Mouse (Mus musculus) T-cell, adult 2 months (primary cell): ENCODE results near the gene Rpl29.

Experiments
- DNase-seq: peaks from one replicate; pipeline ENCODE4 v3.0.0; 2022; ENCODE audit warnings: low spot score

The Rpl29 gene

DNA sequence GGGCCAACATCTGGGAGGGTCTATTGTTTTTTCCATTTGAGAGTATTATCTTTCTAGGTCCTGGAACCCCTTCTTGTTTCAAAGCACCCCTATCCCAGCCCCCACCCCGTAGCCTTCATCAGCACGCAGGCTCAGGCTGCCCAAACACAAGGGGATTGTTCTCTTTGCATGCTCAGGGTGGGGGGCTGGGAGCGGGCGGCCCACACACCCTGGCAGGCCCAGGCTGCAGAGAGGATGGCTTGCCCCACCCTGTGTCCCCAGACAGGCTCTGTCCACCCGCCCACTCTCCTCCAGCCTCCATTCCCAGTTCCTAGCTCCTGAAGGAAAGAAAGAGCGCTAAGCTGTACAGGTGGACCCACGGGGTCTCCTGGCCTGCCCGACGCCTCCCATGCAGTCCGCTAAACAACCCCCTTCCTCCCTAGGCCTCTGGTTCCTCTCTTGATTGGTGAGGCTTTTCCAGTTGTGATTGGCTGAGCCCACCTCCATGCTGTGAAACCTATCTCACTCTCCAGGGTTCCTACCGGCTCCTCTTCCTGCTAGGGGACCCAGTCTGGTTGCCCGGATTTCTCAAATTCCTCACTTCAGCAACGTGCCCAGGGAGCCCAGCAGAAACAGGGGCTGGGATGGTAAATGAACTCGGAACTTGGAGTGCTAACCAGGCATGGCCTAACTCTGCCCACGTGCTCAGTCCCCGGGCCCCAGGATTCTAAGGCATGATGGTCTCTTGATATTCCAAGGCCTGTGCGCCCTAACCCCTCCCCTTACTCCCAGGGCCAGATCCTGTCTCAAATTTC is 25.8 kb downstream of the Rpl29 start:
- no peak for DNase-seq

DNA sequence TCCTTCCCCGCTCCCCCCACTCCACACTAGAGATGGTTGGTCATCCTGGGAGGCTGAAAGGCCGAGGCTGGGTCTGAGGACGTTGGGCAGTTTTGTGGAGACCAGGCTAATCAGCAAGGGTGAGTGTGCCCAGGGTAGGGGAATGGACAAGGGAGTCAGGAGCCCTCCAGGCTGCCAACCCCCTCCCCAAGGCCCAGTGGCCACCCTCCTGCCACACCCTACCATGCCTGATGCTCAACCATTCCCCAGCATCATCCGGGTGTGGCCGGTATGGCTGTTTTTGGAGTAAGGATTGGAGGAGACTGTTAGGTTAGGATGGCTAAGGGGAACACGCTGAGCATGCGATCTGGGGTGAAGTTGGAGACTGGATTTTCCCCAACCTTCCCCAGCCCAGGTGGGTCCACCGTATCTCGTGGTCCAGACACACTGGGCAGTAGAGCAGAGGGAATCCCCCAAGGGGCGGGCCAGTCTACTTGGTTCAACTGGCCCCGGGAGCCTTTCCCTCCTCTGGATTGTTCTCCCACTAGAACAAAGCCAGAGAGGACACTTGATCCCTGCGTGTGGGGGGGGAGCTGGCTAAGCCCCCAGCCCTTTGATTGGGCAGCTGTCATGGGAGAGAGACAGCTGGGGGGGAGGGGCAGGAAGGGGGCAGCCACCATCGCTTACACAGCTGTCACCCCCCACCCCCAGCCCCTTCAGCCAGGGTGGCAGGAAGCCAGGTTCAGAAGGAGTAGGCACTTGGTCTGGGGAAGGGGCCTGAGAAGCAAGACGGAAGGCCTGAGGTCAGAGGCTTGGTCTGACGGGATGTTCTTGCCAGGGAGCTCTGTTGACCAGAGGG is 27.3 kb downstream of the Rpl29 start:
- DNase-seq, result no peak

DNA sequence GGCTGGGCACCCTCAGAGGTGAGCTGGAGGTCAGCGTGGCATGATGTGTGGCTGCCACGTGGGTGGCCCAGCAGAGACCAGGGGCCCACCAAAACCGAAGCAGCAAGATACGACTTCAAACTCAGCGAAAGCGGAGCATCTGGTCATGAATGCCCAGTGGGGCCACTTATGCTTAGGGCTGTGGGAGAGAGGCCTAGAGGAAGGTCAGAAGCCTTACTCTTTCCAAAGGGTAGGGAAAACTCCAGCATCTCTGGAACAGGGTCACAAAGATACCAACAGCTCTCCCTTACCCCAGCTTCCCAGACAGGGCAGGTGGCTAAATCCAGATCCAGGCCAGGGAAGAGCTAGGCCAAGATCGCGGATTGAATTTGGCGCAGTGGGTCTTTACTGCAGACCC is 27.9 kb downstream of the Rpl29 start:
- DNase-seq, result no peak

DNA sequence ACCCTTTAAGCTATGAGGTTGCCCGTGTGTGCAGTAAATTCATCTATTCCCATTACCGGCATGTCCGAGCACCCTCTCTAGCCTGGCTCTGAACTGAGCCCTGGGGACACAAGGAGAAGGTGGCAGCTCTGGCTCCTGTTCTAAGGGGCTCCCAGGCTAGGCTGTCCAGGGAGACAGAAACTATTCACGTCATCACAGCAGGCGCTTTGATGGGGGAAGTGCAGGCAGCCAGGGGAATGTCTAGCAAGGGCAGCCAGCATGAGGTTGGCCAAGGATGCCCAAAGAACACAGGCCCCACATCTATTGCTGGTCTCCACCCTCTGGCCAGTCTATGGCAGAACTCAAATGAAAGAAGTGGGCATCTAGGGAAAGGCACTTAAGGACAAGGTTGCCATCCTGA is 28.7 kb downstream of the Rpl29 start:
- no peak for DNase-seq

DNA sequence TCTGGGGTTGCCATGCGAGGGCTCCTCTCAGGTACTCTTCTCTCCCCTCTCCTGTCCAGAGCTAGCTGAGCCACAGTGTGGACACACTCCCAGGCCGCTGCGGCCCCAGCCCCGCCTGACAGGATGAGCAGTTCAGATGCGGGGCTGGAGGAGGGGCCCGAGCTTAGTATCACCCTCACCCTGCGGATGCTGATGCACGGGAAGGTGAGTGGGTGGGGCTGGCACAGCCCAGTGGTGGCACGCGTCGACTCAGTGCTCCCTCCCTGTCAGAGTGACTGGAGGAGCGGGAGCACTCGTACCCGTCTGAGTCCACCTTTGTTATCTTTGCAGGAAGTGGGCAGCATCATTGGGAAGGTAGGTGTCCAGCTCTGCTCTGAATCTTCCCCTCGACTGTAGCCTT is 30.7 kb downstream of the Rpl29 start:
- DNase-seq, result no peak

DNA sequence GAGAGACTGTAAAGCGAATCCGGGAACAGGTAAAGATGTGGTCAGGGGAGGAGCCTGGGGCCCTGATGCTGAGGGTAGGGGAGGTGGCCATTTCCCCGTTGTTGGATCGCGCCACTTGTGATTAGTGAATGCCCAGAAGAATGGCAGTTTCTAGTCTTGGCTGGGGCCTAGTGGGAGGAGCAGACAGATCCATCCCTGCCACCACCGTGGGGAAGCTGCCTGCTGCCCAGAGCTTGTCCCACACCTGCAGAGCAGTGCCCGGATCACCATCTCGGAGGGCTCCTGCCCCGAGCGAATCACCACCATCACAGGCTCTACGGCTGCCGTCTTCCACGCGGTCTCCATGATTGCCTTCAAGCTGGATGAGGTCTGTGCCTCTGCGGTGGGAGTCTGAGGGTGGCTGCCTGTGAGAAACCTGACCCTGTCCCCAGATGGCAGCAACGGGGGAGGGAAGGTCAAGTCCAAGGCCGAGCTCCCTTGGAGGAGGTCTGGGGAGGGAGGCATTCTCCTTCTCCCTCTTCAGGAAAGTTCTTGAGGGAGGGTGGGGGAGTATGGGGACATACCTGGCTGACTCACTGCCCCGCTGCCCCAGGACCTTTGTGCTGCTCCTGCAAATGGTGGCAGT is 31.3 kb downstream of the Rpl29 start:
- DNase-seq, result no peak

DNA sequence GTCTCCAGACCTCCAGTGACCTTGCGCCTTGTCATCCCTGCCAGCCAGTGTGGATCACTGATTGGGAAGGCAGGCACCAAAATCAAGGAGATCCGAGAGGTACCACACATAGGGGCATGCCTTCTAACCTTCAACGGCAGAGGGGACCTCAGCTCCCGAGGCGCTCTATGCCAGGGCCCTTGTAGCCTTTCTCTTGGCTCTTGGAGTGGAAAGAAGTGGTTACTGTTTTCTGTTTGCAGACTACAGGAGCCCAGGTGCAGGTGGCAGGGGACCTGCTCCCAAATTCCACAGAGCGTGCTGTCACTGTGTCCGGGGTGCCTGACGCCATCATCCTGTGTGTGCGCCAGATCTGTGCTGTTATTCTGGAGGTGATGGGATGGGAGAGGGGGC is 31.8 kb downstream of the Rpl29 start:
- DNase-seq, result no peak

DNA sequence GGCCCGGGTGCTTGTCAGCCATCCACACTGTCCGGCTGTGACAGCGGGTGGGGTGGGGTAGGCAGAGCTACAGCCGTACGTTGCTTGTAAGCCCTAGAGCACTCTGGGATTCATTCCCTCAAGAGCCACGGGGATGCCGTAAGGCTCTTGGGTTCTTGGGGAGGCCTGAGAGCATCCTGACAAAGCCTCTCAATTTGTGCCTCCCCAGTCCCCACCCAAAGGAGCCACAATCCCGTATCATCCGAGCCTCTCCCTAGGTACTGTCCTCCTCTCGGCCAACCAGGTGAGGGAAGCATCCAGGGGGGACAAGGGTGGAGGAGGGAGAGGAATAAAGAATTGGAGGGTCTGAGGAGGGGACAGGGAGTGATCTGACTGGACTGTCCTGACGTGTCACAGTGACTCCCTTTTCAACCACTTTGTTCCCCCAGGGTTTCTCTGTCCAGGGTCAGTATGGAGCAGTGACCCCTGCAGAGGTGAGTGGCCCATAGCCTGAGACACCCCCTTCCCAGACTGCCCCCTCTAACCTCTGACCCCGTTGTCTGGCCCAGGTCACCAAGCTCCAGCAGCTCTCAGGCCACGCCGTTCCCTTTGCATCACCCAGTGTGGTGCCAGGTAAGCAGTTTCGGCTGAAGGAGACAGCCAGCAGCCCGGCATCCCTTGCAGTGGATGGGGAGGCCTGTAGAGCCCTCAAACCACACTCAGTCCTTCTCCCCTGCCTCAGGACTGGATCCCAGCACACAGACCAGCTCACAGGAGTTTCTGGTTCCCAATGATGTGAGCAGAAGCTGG is 32.6 kb downstream of the Rpl29 start:
- no peak for DNase-seq

DNA sequence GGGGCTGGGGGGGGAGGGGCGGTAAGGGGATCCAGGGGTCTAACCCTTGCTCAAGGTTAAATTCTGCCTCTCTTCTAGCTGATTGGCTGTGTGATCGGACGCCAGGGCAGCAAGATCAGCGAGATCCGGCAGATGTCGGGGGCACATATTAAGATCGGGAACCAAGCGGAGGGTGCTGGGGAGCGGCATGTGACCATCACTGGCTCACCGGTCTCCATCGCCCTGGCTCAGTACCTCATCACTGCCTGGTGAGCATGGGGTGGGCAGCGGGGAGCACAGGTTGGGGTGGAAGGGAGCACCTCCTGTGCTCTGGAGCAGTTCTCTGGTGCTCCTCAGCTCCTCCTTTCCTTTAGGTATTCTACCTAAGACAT is 33.2 kb downstream of the Rpl29 start:
- DNase-seq, result no peak

DNA sequence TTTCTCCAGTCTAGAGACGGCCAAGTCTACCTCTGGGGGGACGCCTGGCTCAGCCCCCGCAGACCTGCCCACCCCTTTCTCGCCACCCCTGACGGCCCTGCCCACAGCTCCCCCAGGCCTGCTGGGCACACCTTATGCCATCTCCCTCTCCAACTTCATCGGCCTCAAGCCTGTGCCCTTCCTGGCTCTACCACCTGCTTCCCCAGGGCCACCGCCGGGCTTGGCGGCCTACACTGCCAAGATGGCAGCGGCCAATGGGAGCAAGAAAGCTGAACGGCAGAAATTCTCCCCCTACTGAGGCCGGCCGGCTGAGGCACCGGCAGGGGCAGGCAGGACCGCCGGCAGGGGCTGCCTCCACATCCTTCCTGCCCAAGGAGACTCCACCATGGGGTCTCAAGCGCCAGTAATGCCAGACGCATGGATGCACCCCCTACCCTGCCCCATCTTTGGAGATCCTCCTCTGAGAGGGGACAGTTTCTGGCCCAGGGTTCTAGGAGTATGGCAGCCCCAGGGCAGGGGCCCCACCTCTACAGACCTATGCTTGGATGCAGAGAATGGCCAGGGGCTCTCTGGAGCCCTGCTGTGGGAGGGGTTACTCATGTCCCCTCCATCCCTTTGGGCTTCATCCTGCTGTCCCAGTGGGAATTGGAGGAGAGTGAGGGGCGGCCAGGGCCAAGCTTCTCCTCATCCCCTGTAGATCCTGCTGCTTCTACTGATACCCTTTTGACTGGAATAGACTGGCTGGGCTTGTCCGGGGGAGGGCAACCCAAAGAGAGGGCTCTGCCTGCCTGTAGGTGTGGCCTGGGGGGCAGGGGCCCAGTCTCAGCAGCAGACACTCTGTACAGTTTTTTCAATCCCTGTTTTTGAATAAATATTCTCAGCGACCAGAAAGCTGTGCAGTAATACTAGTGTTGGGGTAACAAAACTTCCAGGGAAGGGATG is 34.1 kb downstream of the Rpl29 start:
- DNase-seq, result no peak

DNA sequence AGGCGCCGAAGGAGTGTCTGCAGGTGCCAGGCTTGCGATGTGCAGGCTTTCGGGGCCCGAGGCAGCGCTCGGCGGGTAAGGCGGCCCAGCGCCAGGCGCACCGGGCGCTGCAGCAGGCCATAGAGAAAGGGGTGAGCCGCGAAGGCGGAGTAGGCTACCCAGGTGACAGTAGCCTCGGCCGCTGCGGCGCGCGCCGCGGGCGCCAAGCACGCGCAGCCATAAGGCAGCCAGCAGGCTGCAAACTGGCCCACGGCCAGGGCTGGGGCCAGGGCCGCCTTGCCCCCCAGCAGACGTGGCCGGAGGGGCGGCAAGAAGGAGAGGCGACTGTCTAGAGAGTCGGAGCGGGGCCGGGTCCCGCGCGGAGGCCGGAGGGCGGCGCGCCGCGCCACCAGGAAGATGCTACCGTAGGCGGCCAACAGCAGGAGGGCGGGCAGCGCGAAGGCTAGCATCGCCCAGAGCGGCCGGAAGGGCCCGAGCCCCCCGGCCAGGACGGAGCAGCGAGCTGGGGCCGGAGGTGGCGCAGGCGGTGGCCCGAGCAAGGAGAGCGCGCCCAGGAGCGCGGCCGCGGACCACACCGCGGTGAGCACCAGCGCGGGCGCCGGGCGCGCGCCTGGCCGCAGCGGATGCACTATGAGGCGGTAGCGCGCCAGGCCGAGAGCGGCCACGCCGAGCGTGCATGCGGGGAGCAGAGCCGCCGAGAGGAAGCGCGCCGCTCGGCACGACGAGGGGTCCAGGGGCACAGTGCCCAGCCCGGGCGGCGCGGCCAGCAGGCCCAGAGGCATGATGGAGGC is 35.7 kb downstream of the Rpl29 start:
- peak; percentile 40 for DNase-seq

DNA sequence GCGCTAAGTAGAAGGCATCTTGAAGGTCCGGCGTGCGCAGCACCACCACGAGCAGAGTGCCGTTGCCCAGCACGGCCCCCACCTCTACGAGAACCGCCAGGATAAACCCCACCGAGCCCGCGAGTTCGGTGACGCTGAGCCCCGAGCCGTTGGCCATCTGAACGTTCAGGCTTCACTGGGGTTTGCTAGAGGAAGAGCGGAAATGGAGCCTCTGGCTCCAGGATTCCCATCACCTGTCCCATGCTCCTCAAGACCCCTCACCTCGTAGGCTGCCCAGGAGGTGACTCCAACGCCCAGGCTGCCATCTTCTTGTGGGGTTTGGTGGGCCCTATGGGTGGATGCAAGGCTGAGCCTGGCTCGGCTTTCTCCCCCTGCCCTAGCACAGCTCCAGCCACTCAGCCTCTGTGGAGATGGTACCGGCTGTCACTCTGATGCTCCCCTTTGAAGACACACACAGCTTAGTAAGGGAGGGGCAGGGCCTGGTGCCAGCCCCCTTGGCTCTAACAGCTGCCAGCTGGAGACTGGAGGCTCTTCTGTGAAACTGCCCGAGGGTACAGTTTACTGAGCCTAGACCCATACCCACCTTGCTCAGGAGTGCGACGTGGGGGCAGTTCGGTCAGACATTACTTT is 36.4 kb downstream of the Rpl29 start, which contains the start of gene Gpr62:
TSS of gene Gpr62 (minus strand) at position 368 of the 630 bp plus-strand sequence.
- DNase-seq, result no peak

DNA sequence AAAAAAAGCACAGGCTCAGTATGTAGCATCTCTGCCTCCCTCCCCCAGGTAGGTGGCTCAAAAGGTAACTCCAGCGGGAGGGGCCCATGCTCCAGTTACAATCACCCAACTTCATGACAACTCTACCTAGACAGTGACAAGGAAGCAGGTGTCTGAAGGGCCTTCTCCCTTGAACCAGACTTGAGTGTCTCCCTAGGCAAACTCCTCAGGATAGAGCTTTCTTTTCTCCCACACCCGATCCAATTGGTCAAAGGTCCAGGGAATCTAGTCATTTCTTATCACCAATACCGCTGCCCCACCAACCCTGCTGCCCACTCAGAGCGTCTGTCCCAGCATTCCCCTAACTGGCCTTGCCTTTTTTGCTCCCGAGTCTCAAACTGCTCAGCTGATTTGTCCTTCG is 37.5 kb downstream of the Rpl29 start:
- DNase-seq, result no peak

DNA sequence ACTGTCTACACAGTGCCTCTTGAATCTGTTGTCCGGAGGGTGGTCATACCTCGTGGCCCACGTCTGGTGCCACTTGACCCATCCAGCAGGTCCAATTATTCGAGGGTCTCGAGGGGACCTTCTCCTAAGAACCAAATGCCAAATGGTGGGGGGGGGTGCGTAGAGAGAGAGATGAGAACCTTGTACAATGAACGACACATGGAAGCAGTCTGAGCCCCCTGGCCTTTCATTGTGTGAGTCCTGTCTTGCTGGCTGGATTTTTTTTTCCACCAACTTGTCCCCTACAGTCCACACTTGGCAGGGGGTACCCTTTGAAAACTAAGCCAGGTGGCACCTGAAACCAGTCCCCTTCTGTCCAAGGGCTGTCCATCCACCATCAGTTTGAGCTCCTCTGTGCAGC is 38.5 kb downstream of the Rpl29 start:
- DNase-seq, result no peak

DNA sequence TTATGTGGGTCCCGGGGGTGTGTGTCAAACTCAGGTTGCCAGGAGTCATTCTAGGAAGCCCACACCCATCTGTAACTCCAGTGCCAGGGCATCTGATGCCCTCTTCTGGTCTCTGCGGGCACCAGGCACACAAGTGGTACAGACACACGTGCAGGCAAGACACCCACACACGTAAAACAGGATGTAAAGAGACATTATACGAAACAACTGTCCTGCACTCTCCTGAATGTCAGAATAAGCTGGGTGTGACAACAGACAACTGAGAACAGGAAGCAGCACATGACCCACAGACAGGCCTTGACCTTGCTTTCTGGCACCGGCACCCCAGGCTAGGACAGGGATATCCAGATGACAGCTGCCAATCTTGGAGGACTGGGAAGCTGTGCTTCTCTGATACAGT is 40.1 kb downstream of the Rpl29 start:
- DNase-seq, result no peak

DNA sequence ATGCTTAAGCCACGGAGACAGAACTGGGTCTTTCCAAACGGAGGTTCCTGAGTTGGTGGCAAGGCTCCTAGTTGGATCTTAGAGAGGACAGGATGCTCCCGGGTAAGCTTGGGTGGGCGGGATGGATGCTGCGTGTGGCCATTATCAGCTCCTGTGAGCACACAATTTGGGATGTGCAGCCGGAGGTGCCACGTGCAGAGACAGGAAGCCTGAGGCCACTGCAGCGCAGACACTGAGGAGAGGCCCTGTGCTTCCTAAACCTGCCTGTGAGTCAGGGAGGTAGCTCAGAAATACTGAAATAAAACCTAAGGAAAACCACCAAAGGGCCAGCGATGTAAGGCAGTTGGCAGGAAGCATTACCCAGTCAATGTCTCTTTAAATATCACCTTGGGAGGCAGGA is 40.5 kb downstream of the Rpl29 start:
- no peak for DNase-seq

DNA sequence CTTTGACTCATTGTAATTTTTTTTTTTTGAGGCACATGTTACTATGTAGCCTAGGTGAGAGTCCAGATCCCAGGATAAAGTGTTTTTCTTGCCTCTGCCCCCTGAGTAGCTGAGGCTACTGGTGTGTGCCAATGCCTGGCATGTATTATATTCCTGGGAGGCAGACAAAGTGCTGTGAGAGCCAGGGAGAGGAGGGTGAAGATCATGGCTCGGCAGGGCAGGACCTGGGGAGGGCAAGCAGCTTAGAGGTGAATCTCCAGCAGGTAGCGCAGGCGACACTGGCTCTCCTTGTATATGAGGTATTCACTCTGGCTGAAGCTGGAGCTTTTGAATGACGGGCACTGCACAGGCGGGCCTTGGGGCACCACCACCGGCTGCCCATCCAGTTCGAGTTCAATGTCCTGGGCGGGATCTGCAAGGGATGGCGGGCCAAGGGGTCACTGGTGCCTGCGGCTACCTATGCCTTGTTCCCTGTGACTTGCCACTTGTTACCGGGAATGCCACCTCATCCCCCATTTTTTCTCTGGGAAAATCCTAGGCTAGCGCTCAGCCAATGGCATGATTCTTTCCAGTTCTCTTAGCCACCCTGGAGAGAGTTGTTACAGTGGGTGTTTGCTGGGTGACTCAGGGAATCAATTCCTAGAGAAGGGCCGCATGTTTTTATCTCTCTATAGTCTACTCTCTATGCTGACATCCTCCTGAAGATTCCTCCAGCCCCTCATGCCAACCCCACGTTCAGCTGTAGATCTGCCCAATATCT is 41.9 kb downstream of the Rpl29 start:
- no peak for DNase-seq

DNA sequence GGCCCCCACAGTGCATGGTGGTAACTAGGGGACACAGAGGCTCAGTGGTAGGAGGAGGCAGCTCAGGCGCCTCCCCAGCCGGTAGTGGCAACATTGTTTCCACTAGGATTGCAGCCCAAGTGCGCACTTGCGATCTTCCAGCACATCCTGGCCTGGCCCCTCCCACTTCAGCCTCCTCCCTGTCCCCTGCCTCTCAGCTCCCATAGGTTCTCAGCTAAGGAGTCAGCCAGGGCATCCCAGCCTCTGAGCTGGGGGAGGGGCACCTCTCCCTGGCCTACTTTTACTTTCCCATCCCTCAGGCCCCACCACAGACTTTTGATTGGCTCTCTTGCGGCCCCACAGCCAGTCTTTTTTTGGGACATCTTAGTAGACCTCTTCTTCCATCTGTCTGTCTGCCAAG is 42.6 kb downstream of the Rpl29 start:
- no peak for DNase-seq

DNA sequence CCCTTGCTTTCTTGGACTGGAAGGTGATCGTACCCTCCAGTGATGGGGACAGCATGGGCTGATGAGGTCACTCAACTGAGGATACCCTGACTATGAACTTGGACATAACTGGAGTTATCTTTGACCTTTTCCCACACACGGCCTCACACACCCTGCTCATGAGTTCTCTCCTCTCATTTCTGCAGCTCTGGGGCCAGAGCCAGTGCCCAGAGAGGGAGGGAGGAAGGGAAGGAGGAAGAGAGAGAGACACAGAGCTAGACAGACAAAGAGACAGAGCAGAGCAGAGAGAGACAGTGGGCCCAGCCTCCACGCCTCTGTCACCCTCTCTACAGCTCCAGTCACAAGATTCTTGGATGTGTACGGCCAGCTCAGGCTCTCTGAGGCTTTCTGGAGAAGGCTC is 43.1 kb downstream of the Rpl29 start:
- no peak for DNase-seq
